Mouse (Mus musculus) neural tube, embryonic 11.5 days (tissue): Measurements from ENCODE around the gene Dop1a. TPM values are rescaled to one million over a fixed set of nuclear protein-coding genes. Genes with fewer than 3 reads are reported as not detected.

Experiments used
- ATAC-seq: fragments of 200-750 bp; cut with Nextera tagmentation; 2 replicates; pipeline ENCODE4 v1.8.0; 2017; ENCODE audit warnings: moderate number of reproducible peaks, mild to moderate bottlenecking, moderate TSS enrichment, moderate library complexity; ENCODE audit not compliant: insufficient read depth, low FRiP score, low TSS enrichment
- DNase-seq: peaks from one replicate; pipeline ENCODE4 v3.0.0-alpha.2; 2015; ENCODE audit warnings: low spot score
- H3K27ac ChIP-seq: fragments of 300-500 bp; sonication (generic); 2 replicates; pipeline ENCODE4 v1.5.1; 2014; ENCODE audit warnings: low read depth, mild to moderate bottlenecking, low read length
- H3K27me3 ChIP-seq: fragments of 300-500 bp; sonication (generic); 2 replicates; pipeline ENCODE4 v1.6.1; 2014; ENCODE audit warnings: mild to moderate bottlenecking, low read length, mixed read lengths; ENCODE audit not compliant: control insufficient read depth, insufficient read depth
- H3K36me3 ChIP-seq: fragments of 300-500 bp; sonication (generic); 2 replicates; pipeline ENCODE4 v1.6.1; 2014; ENCODE audit warnings: mild to moderate bottlenecking, low read length, moderate library complexity, mixed read lengths; ENCODE audit not compliant: control insufficient read depth, insufficient read depth
- H3K4me1 ChIP-seq: fragments of 300-500 bp; sonication (generic); 2 replicates; pipeline ENCODE4 v1.6.1; 2014; ENCODE audit warnings: low read length, mixed read lengths; ENCODE audit not compliant: control insufficient read depth, insufficient read depth
- H3K4me2 ChIP-seq: fragments of 300-500 bp; sonication (generic); 2 replicates; pipeline ENCODE4 v1.6.1; 2014; ENCODE audit warnings: low read depth, mild to moderate bottlenecking, moderate library complexity
- H3K4me3 ChIP-seq: fragments of 300-500 bp; sonication (generic); 2 replicates; pipeline ENCODE4 v1.5.1; 2014; ENCODE audit warnings: low read depth, low read length
- H3K9ac ChIP-seq: fragments of 300-500 bp; sonication (generic); 2 replicates; pipeline ENCODE4 v1.6.1; 2014; ENCODE audit warnings: mild to moderate bottlenecking, low read length
- H3K9me3 ChIP-seq: fragments of 300-500 bp; sonication (generic); 2 replicates; pipeline ENCODE4 v1.6.1; 2016; ENCODE audit warnings: low read length; ENCODE audit not compliant: control insufficient read depth
- whole genome bisulfite sequencing: fragments of 180-500 bp; shearing (Covaris S2); extraction: QIAGEN DNeasy Blood & Tissue Kit; methylation state at CpG from one replicate; pipeline ENCODE4 v1.1.7; 2014; 5-methylcytosine and 5-hydroxymethylcytosine counted together
- polyA plus RNA-seq: library from polyadenylated mRNA; unstranded; fragments of >200 nt; fragmentation: Nextera tagmentation; extraction: Ambion mirVana; gene quantifications from 2 replicates; pipeline ENCODE4 v1.2.1, GENCODE M21; 2014

Dop1a gene
- 16.5 and 16.9 TPM in 2 replicates for polyA plus RNA-seq

DNA sequence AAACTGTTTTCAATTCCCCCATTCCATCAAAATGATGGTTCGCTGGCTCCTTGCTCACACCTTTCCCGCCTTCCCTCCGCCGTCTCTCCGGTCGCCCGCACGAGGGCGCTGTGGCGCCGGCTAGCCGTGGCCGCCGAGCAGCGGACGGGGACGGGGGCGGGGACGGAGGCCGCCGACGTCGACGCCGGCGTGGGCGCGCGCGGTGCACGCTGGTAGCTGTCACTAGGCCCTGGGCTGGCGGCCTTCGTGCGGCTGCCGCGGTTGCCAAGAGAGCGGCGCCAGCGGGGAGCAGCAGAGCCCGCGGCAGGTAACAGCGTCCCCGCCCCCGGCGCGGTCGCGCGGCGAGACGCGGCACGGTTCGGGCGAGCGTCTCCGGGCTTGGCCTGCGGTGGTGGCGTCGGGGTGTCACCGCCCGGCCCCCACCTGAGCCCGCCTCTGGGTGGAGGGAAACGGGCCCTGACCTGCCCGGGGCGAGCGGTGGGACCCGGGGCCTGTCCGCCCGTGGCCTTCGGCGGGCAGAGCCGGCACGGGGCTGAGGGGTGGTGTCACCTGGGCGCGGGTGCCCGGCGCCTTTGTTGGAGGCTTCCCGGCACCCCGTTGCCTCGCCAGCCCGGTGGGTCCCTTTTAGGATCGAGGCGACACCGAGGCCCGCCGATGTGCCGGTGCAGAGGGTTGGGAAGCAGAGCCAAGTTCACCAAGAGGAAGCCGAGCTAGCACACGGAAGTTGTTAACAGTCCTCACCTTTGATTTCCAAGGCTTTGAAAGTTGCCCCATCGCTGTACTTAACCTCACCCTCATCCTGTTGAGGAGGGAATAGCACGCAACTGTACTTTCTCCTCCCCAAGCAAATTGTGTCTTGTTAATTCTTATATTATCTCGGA lies at the start of gene Dop1a:
Gene Dop1a, plus strand, starts transcription at position 165 of the 881 bp plus-strand sequence.
- ATAC-seq, result peak; percentile 90
- peak; percentile 95 for DNase-seq
- H3K9ac ChIP-seq, result peak within 1 kb of the TSS; percentile 82

DNA sequence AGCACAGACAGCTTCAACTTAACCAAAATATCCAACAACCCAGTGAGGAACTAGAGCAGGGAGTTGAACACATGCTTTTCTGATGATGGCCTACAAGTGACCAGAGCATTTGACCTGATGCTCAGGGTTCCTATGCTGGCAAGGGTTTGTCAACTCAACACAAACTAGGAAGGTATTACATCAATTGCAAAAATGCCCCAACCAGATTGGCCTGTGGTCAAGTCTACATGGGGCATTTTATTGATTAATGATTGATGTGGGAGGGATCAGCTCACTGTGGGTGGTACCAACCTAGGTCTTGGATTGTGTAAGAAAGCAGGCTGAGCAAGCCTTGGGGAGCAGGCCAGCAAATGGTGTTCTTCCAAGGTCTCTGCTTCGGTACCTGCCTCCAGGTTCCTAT lies 49.0 kb upstream of the Dop1a start:
- no peaks in the 10 kb centered on the region for H3K4me1 ChIP-seq
- H3K4me2 ChIP-seq, result no peak overlapping the region
- no peaks in the 10 kb centered on the region for H3K27me3 ChIP-seq
- no peaks in the 10 kb centered on the region for H3K9me3 ChIP-seq
- H3K27ac ChIP-seq, result no peak overlapping the region
- ATAC-seq (no peak), DNase-seq (no peak)
- no peaks in the 10 kb centered on the region for H3K36me3 ChIP-seq
- no peak overlapping the region for H3K9ac ChIP-seq
- H3K4me3 ChIP-seq, result no peak overlapping the region
- 86% methylated on average over 1 of the region's 1 CpGs for WGBS

More for the DNA sequence above, at the start of gene Dop1a:
- Histone ChIP-seq H3K27ac (no peak within 1 kb of the TSS), H3K4me2 (peak within 1 kb of the TSS; percentile 89), H3K36me3 (no peaks in the 10 kb centered on the region), H3K27me3 (no peaks in the 10 kb centered on the region), H3K9me3 (no peaks in the 10 kb centered on the region), H3K4me3 (peak within 1 kb of the TSS; percentile 81), H3K4me1 (no peaks in the 10 kb centered on the region)
- under 1% methylated on average over 92 of the region's 93 CpGs for WGBS

DNA sequence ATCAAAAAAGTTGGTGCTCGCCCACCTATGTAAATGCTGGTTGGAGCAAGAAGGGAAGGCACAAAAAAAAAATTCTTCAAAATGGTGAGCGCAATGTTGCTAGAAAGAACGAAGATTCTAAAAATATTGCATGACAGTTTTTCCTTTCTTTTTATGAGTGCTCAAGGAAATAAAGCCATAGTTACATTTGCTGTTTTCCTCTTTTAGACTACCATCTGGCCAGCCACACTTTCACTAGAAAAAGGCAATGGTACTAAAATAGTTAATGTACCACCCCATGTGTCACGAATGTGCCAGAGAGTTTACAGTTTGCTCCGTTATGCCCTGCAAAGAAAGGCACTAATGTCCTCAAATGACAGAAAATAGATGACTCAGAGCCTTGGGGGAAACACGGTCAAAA lies 47.6 kb upstream of the Dop1a start:
- H3K27ac ChIP-seq, result no peak overlapping the region
- 90% methylated on average over 6 of the region's 6 CpGs for WGBS
- ATAC-seq, result no peak
- H3K4me1 ChIP-seq, result no peaks in the 10 kb centered on the region
- no peak overlapping the region for H3K4me2 ChIP-seq
- H3K4me3 ChIP-seq, result no peak overlapping the region
- no peaks in the 10 kb centered on the region for H3K27me3 ChIP-seq
- no peaks in the 10 kb centered on the region for H3K36me3 ChIP-seq
- no peak for DNase-seq
- H3K9me3 ChIP-seq, result no peaks in the 10 kb centered on the region
- no peak overlapping the region for H3K9ac ChIP-seq

DNA sequence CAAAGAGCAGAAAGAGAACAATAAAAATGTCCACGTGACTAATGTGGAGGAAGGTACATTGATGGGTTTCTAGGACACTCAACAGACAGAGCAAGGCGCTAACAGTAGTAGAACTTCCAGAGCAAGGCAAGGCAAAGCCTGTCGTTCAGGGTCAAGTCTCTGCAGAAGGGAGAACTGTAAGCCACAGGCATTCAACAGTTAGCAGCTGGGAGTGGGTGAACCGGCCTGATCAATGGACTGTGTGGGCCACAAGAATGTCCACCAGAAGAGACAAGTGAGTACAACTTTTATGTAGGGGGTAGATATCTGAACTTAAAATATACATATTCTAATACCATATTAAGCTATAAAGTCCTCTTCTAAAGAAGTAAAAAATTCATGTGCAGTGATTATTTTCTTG lies 43.6 kb upstream of the Dop1a start:
- Histone ChIP-seq H3K4me1 (no peaks in the 10 kb centered on the region), H3K4me2 (no peak overlapping the region), H3K9ac (no peak overlapping the region), H3K27me3 (no peaks in the 10 kb centered on the region), H3K4me3 (no peak overlapping the region), H3K27ac (no peak overlapping the region), H3K36me3 (no peaks in the 10 kb centered on the region), H3K9me3 (no peaks in the 10 kb centered on the region)
- DNase-seq (no peak), ATAC-seq (no peak)
- 86% methylated on average over 4 of the region's 4 CpGs for WGBS

DNA sequence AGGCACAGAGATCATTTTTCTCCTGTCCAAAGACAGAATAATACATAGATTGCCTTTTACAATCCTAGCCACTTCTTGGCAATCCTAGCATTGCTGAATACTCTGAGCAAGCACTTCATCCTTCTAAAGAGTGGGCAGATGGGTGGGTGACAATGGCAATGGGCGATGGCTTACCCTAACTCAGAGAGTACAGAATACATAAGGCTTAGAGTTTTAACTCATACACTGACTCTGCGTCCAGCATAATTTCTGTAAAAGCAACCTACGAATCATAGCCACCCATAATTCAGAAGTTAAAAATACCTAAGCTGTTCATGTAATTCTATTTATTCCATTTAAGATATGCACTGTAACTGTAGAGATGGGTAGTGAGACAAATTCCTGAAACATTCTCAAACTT lies 31.4 kb upstream of the Dop1a start:
- H3K9me3 ChIP-seq, result no peaks in the 10 kb centered on the region
- H3K4me3 ChIP-seq, result no peak overlapping the region
- H3K36me3 ChIP-seq, result no peaks in the 10 kb centered on the region
- H3K9ac ChIP-seq, result no peak overlapping the region
- no peak for ATAC-seq
- H3K4me2 ChIP-seq, result no peak overlapping the region
- WGBS, result 93% methylated on average over 3 of the region's 3 CpGs
- H3K27me3 ChIP-seq, result no peaks in the 10 kb centered on the region
- H3K27ac ChIP-seq, result no peak overlapping the region
- no peaks in the 10 kb centered on the region for H3K4me1 ChIP-seq
- no peak for DNase-seq

DNA sequence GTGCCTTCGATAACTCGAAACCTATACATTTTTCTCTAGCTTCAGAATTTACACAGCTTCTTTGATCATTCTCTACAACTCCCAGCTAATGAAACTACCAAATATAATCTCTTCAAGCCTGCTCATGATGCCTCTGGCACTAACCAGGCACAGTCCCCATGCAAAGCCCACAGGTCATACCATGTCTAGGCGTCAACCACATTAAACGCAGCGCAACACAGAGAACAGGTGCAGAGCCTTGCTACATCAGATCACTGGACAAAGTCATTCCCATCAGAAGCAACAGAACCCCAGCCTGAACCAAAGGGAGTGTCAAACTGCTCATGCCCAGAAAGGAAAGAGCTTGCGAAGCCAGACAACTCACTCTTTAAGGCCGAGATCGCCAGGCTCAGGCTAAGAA lies 30.3 kb upstream of the Dop1a start:
- Histone ChIP-seq H3K9ac (no peak overlapping the region), H3K4me2 (no peak overlapping the region), H3K4me1 (no peaks in the 10 kb centered on the region), H3K36me3 (no peaks in the 10 kb centered on the region), H3K27me3 (no peaks in the 10 kb centered on the region), H3K4me3 (no peak overlapping the region), H3K9me3 (no peaks in the 10 kb centered on the region), H3K27ac (no peak overlapping the region)
- DNase-seq, result no peak
- 96% methylated on average over 8 of the region's 8 CpGs for WGBS
- no peak for ATAC-seq

DNA sequence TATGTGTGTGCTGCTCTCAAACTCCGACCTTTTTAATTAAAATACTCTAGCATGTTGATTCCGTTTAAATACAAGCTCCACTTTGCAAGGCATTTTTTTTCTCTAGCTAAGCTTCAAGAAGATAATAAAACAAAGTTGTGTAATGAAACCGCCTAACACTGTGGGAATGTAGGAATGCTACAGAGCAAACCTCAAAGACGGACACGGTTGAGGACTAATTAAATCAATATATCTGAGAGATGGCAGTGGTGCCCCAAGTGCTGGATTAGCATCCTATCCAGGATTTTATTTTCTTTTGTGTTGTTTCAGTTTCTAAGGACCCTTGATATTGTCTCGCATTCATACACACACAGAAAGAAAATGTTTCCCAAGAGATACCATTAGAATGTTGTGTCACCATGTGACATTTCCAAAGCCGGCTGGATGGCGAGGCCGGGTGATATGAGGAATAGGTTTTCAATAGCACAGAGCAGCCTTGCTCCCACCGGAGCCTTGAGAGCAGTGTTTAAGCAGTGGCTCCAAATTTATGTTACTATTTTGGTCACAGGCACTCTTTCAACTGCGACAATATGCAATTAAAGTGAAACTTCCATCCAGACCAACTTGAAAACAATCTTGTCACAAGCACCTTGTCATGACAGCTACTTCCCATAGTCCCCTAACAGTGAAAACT lies 28.5 kb upstream of the Dop1a start:
- ATAC-seq, result no peak

DNA sequence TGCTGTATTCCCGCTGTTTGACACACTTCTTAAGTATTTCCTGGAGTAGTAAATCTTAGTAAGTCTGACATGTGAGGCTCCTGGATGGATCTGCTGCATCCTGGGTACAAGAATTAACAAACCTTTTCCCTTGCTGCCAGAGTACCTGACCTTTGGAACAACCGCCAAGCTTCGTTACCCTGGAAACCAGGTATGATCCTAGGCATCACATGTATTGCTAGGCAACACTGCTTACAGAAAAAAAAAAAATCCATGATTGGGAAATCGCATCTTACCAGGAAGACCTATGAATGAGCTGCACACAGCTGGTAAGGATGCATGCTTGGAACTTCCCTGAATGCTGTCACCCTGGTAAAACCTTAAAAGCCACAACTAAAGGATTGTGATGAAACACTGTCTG lies 24.7 kb upstream of the Dop1a start:
- Histone ChIP-seq H3K36me3 (no peaks in the 10 kb centered on the region), H3K9me3 (no peaks in the 10 kb centered on the region), H3K9ac (no peak overlapping the region), H3K27me3 (no peaks in the 10 kb centered on the region), H3K4me1 (no peaks in the 10 kb centered on the region), H3K4me3 (no peak overlapping the region), H3K4me2 (no peak overlapping the region), H3K27ac (no peak overlapping the region)
- DNase-seq (no peak), ATAC-seq (no peak)
- WGBS, result 79% methylated on average over 4 of the region's 4 CpGs

More for the DNA sequence above, 28.5 kb upstream of the Dop1a start:
- Histone ChIP-seq H3K4me3 (no peak overlapping the region), H3K9ac (no peak overlapping the region), H3K36me3 (no peaks in the 10 kb centered on the region), H3K4me2 (no peak overlapping the region), H3K4me1 (no peaks in the 10 kb centered on the region), H3K9me3 (no peaks in the 10 kb centered on the region), H3K27me3 (no peaks in the 10 kb centered on the region), H3K27ac (no peak overlapping the region)
- no peak for DNase-seq
- 72% methylated on average over 11 of the region's 11 CpGs for WGBS

DNA sequence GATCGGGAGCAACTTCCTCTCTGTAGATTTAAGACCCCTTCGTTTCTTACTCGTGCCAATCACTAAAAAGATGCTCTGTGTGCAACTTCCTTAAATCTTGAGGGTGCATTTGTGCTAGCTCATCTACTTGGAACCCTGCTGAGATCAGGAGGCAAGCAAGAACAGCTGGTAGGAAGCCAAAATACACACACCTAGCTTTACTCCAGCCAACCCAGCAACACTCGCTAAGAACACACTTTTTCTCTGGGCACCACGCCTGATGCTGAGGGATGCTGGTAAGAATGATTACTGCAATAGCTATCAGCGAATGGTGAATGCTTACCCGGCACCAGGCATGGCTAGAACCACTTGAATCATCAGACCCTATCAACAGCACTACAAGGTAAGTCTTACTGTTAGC lies 20.1 kb upstream of the Dop1a start:
- Histone ChIP-seq H3K9ac (no peak overlapping the region), H3K27me3 (no peaks in the 10 kb centered on the region), H3K9me3 (no peaks in the 10 kb centered on the region), H3K4me3 (no peak overlapping the region), H3K4me1 (peaks cover 4% of the 10 kb centered on the region; the same call in 1 of the 2 replicates), H3K27ac (no peak overlapping the region), H3K4me2 (no peak overlapping the region), H3K36me3 (no peaks in the 10 kb centered on the region)
- 86% methylated on average over 7 of the region's 7 CpGs for WGBS
- DNase-seq (no peak), ATAC-seq (no peak)
